Mouse (Mus musculus): ENCODE measurements around the gene March1. TPM values are rescaled to one million over a fixed set of nuclear protein-coding genes. Genes with fewer than 3 reads are reported as not detected.
A peak's percentile ranks its signal among the peaks of the same experiment; 100 is the strongest.

March1 gene
- polyA plus RNA-seq, 2 experiments = 0.41 to 0.62 TPM

GRCm38 (mm10) chr8:66098148-66098547 lies 480.4 kb downstream of the March1 start:
- WGBS = 91% methylated on average over 1 of the region's 1 CpGs
- no peak overlapping the region for H3K9ac ChIP-seq (ENCODE audit: low read depth, low read length, severe bottlenecking)
- no peak for TF ChIP-seq POLR2A (IDR thresholded peaks at IDR 0.05; ENCODE audit: borderline replicate concordance, extremely low read depth, insufficient read depth, insufficient read length)
- no peak overlapping the region for H3K4me3 ChIP-seq (replicated peaks; ENCODE audit: low read length)
- no peaks in the 10 kb centered on the region for H3K27me3 ChIP-seq (ENCODE audit: control insufficient read depth, insufficient read depth, low read length)
- no peak overlapping the region for H3K27ac ChIP-seq (replicated peaks; ENCODE audit: low read depth, low read length)
- no peaks in the 10 kb centered on the region for H3K9me3 ChIP-seq (ENCODE audit: control insufficient read depth, low read length)
- H3K4me2 ChIP-seq (replicated peaks; ENCODE audit: low read depth, low read length, severe bottlenecking) = no peak overlapping the region
- H3K36me3 ChIP-seq (ENCODE audit: control insufficient read depth, insufficient read depth, low read length) = no peaks in the 10 kb centered on the region
- ATAC-seq (ENCODE audit: low FRiP score, low read depth) (no peak), DNase-seq (ENCODE audit: low spot score) (peak; percentile 0)
- H3K4me1 ChIP-seq (ENCODE audit: control insufficient read depth, insufficient read depth, low read length) = no peaks in the 10 kb centered on the region

DNA sequence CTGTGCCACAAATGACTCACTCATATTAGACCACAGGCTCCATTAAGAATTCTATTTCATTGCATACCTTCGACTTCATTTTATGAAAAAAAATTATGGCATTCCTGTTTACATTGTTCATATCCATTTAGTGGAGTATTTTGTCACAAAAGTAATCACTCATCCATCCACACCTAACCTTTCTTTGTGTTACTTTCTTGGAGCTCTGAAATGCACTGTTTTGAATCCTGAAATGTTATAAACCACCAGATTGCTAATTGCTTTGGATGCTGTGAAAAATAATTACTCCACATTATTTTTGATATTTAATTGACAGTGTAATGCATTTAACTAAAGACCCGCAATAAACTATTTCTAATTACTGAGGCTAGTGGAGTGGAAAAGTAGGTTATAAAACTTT lies 501.6 kb downstream of the March1 start:
- H3K27me3 ChIP-seq (ENCODE audit: control insufficient read depth, insufficient read depth, low read length) = no peaks in the 10 kb centered on the region
- DNase-seq (ENCODE audit: low spot score) (no peak), ATAC-seq (ENCODE audit: low FRiP score, low read depth) (no peak)
- H3K4me3 ChIP-seq (replicated peaks; ENCODE audit: low read length) = no peak overlapping the region
- no peak for TF ChIP-seq POLR2A (IDR thresholded peaks at IDR 0.05; ENCODE audit: borderline replicate concordance, extremely low read depth, insufficient read depth, insufficient read length)
- whole genome bisulfite sequencing = 57% methylated on average over 2 of the region's 2 CpGs
- H3K9ac ChIP-seq (ENCODE audit: low read depth, low read length, severe bottlenecking) = no peak overlapping the region
- H3K27ac ChIP-seq (replicated peaks; ENCODE audit: low read depth, low read length) = no peak overlapping the region
- no peak overlapping the region for H3K4me2 ChIP-seq (replicated peaks; ENCODE audit: low read depth, low read length, severe bottlenecking)
- H3K36me3 ChIP-seq (ENCODE audit: control insufficient read depth, insufficient read depth, low read length) = no peaks in the 10 kb centered on the region
- no peaks in the 10 kb centered on the region for H3K4me1 ChIP-seq (ENCODE audit: control insufficient read depth, insufficient read depth, low read length)
- H3K9me3 ChIP-seq (ENCODE audit: control insufficient read depth, low read length) = no peaks in the 10 kb centered on the region

- Histone ChIP-seq H3K4me3 (replicated peaks; ENCODE audit: low read length) (no peak overlapping the region), H3K4me2 (replicated peaks; ENCODE audit: low read depth, low read length, severe bottlenecking) (no peak overlapping the region), H3K9ac (ENCODE audit: low read depth, low read length, severe bottlenecking) (no peak overlapping the region), H3K27ac (replicated peaks; ENCODE audit: low read depth, low read length) (no peak overlapping the region), H3K4me1 (ENCODE audit: control insufficient read depth, insufficient read depth, low read length) (no peaks in the 10 kb centered on the region), H3K36me3 (ENCODE audit: control insufficient read depth, insufficient read depth, low read length) (no peaks in the 10 kb centered on the region), H3K9me3 (ENCODE audit: control insufficient read depth, low read length) (no peaks in the 10 kb centered on the region), H3K27me3 (ENCODE audit: control insufficient read depth, insufficient read depth, low read length) (no peaks in the 10 kb centered on the region)
- DNase-seq (ENCODE audit: low spot score) = no peak
- TF ChIP-seq POLR2A (IDR thresholded peaks at IDR 0.05; ENCODE audit: borderline replicate concordance, extremely low read depth, insufficient read depth, insufficient read length) = no peak
- 85% methylated on average over 1 of the region's 1 CpGs for WGBS
- no peak for ATAC-seq (ENCODE audit: low FRiP score, low read depth)
These were observed 541.9 kb downstream of the March1 start for GRCm38 (mm10) chr8:66159648-66160047.

DNA sequence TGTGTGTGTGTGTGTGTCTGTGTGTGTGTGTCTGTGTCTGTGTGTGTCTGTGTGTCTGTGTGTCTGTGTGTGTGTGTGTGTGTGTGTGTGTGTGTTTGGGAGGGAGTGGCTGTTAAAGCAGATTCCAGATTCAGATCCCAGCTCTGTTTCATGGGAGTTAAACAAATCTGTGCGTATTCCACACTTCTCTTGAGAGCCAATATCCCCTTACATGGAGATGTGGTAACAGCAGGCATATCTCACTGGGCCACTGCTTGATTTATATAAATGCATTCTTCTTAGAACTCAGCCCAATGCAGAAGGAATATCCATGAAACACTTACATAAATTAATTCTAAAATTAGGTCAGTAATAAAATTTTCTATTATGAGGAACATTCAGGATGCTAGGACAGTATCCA lies 549.1 kb downstream of the March1 start:
- Histone ChIP-seq H3K9ac (ENCODE audit: low read depth, low read length, severe bottlenecking) (no peak overlapping the region), H3K27me3 (ENCODE audit: control insufficient read depth, insufficient read depth, low read length) (no peaks in the 10 kb centered on the region), H3K4me2 (replicated peaks; ENCODE audit: low read depth, low read length, severe bottlenecking) (no peak overlapping the region), H3K36me3 (ENCODE audit: control insufficient read depth, insufficient read depth, low read length) (no peaks in the 10 kb centered on the region), H3K4me3 (replicated peaks; ENCODE audit: low read length) (no peak overlapping the region), H3K27ac (replicated peaks; ENCODE audit: low read depth, low read length) (no peak overlapping the region), H3K4me1 (ENCODE audit: control insufficient read depth, insufficient read depth, low read length) (no peaks in the 10 kb centered on the region), H3K9me3 (ENCODE audit: control insufficient read depth, low read length) (no peaks in the 10 kb centered on the region)
- no peak for TF ChIP-seq POLR2A (IDR thresholded peaks at IDR 0.05; ENCODE audit: borderline replicate concordance, extremely low read depth, insufficient read depth, insufficient read length)
- ATAC-seq (ENCODE audit: low FRiP score, low read depth) (no peak), DNase-seq (ENCODE audit: low spot score) (no peak)
- WGBS = 39% methylated on average over 1 of the region's 1 CpGs

DNA sequence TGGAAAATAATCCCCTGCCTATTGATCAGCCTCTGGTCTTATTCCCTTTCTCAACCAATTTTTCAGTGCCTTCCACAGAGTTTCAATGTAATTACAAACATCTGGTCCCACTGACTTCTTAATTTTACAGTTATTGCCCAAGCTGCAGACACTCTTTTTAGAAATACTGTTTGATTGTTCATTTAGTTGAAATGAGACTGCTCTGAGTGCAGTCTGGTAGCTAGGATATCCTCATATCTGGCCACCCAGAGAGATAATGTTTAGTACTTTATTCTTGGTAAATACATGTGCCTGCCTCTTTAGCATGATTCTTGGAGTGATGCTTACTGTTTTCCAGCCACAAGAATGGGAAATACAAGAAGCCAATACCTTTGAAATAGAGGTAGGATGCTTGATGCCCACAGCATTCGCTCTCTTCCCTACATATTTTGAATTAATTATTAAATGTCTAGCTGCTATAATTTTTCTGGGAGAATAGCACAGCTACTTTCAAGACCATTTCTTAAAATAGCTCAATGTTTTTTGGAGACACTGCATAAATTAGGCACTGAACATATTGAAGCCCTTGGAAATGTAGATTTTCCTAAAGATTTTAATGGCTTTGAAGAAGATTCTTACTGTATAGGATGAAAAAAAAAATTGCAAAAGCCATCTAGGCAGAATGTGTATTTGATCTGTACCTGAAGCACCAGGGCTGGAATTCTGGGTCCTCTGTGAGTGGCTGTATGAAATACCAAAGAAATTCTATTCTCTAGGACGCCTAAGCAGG lies 549.9 kb downstream of the March1 start:
- no peaks in the 10 kb centered on the region for H3K36me3 ChIP-seq (ENCODE audit: control insufficient read depth, insufficient read depth, low read length)
- DNase-seq (ENCODE audit: low spot score) (no peak), ATAC-seq (ENCODE audit: low FRiP score, low read depth) (no peak)
- H3K27me3 ChIP-seq (ENCODE audit: control insufficient read depth, insufficient read depth, low read length) = no peaks in the 10 kb centered on the region
- H3K9ac ChIP-seq (ENCODE audit: low read depth, low read length, severe bottlenecking) = no peak overlapping the region
- no peaks in the 10 kb centered on the region for H3K4me1 ChIP-seq (ENCODE audit: control insufficient read depth, insufficient read depth, low read length)
- H3K4me3 ChIP-seq (replicated peaks; ENCODE audit: low read length) = no peak overlapping the region
- no peak overlapping the region for H3K4me2 ChIP-seq (replicated peaks; ENCODE audit: low read depth, low read length, severe bottlenecking)
- no peak overlapping the region for H3K27ac ChIP-seq (replicated peaks; ENCODE audit: low read depth, low read length)
- WGBS = 71% methylated on average over 2 of the region's 2 CpGs
- no peak for TF ChIP-seq POLR2A (IDR thresholded peaks at IDR 0.05; ENCODE audit: borderline replicate concordance, extremely low read depth, insufficient read depth, insufficient read length)
- no peaks in the 10 kb centered on the region for H3K9me3 ChIP-seq (ENCODE audit: control insufficient read depth, low read length)

Data from limb, embryonic 14.5 days (tissue).